Mouse (Mus musculus): Measurements from ENCODE around the gene Spg7. TPM values are rescaled to one million over a fixed set of nuclear protein-coding genes. Genes with fewer than 3 reads are reported as not detected.
A peak's percentile ranks its signal among the peaks of the same experiment; 100 is the strongest.

Spg7 gene
- polyA plus RNA-seq, 1 experiment from 2014 or later: 52.5 TPM

GRCm38 (mm10) chr8:123138741-123139140 lies 76.0 kb downstream of the Spg7 start:
- H3K4me3 ChIP-seq (replicated peaks): no peak overlapping the region
- 44% methylated on average over 4 of the region's 4 CpGs for WGBS
- H3K36me3 ChIP-seq: no peaks in the 10 kb centered on the region
- no peak overlapping the region for H3K27ac ChIP-seq
- no peak overlapping the region for H3K9ac ChIP-seq
- peaks cover 39% of the 10 kb centered on the region for H3K4me1 ChIP-seq
- no peaks in the 10 kb centered on the region for H3K9me3 ChIP-seq (replicated peaks)
- no peaks in the 10 kb centered on the region for H3K27me3 ChIP-seq
- ATAC-seq (replicated peaks; ENCODE audit: low FRiP score): no peak
- H3K4me2 ChIP-seq: no peak overlapping the region

DNA sequence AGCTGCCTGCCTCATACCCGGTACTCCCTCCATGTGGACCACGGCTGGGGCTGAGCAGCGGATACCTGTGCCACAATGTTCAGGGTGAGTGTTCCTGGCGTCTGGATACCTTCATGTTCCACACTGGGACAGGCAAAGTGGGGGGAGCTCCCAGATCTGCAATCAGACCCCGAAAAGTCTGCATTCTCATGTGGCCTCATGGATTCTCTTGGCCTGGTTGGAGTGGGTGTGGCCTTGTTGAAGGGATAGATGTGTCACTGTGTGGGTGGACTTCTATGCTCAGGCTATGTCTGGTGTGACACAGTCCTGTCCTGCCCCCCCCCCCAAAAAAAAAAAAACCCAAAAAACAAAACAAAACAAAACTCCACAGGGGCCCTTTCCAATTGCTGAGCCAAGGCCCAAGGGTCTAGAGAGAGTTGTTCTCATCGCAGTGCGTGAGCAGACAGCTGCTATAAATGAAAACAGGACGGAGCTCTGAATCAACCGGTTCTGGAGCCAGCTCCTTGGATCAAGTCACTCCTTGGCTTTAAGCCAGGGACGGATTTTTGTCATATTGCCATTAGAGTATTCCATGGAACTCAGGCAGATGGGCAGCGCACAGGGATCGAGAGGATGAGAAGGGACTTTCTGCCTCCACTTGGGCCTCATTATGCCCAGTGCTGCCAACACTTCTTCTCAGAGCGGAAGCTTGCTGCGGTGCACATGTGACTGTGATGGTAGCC lies 79.2 kb downstream of the Spg7 start:
- ATAC-seq (replicated peaks; ENCODE audit: low FRiP score): no peak
- Histone ChIP-seq H3K36me3 (no peaks in the 10 kb centered on the region), H3K9ac (no peak overlapping the region), H3K27me3 (no peaks in the 10 kb centered on the region), H3K4me2 (no peak overlapping the region), H3K4me1 (peaks cover 25% of the 10 kb centered on the region), H3K27ac (peak overlapping the region; percentile 66), H3K4me3 (replicated peaks) (no peak overlapping the region), H3K9me3 (replicated peaks) (no peaks in the 10 kb centered on the region)
- 73% methylated on average over 14 of the region's 14 CpGs for WGBS

GRCm38 (mm10) chr8:123145279-123145678 lies 82.5 kb downstream of the Spg7 start:
- no peaks in the 10 kb centered on the region for H3K9me3 ChIP-seq (replicated peaks)
- no peaks in the 10 kb centered on the region for H3K36me3 ChIP-seq
- 60% methylated on average over 6 of the region's 6 CpGs for WGBS
- peaks cover 8% of the 10 kb centered on the region; the same call in 1 of the 2 replicates for H3K4me1 ChIP-seq
- ATAC-seq (replicated peaks; ENCODE audit: low FRiP score): no peak
- no peaks in the 10 kb centered on the region for H3K27me3 ChIP-seq
- H3K27ac ChIP-seq: no peak overlapping the region
- H3K4me3 ChIP-seq (replicated peaks): no peak overlapping the region
- H3K9ac ChIP-seq: no peak overlapping the region
- H3K4me2 ChIP-seq: no peak overlapping the region

DNA sequence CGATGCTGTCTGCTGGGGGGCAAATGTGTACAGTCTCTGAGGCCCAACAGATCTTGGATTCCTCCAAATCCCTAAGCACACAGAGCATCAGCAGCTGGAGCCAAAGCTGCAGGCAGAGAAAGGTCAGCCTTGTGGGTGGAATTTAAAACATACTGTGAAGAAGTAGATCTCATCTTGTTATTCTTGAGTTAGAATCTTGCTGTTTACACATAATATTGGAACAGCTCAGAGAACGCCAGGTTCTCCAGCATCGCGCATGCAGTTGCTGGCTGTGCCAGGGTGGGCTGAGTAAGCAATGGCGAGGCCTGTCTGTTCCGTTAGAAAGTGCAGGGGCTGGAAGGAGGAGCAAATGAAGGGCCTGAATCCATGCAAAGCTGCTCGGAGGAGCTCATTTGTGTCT lies 83.6 kb downstream of the Spg7 start:
- Histone ChIP-seq H3K9ac (no peak overlapping the region), H3K27ac (peak overlapping the region; percentile 74), H3K27me3 (no peaks in the 10 kb centered on the region), H3K9me3 (replicated peaks) (no peaks in the 10 kb centered on the region), H3K4me2 (no peak overlapping the region), H3K4me1 (peaks cover 17% of the 10 kb centered on the region; the same call in 1 of the 2 replicates), H3K4me3 (replicated peaks) (no peak overlapping the region), H3K36me3 (no peaks in the 10 kb centered on the region)
- ATAC-seq (replicated peaks; ENCODE audit: low FRiP score): no peak
- 73% methylated on average over 7 of the region's 7 CpGs for WGBS

Small RNA genes lying within 50 kb of the gene (microRNA-seq; reads per million reads assigned to microRNA genes)
- 0.59 reads per million for gene Mir7079
- not detected for gene Mir7080

Other genes with a start within 250 kb of the Spg7 start
- gene Cdh15, start 215.0 kb upstream of the Spg7 start, polyA plus RNA-seq (2015; fragmentation: Nextera tagmentation; extraction: Ambion mirVana): 2.3 and 3.2 TPM in 2 replicates
- gene Ankrd11, start 20.7 kb upstream of the Spg7 start, polyA plus RNA-seq (2015; fragmentation: Nextera tagmentation; extraction: Ambion mirVana): 33.5 and 38.0 TPM in 2 replicates
- 1,386 and 1,404 TPM in 2 replicates for gene Rpl13, start 39.4 kb downstream of the Spg7 start, polyA plus RNA-seq (2015; fragmentation: Nextera tagmentation; extraction: Ambion mirVana)
- gene Cpne7, start 54.4 kb downstream of the Spg7 start, polyA plus RNA-seq (2015; fragmentation: Nextera tagmentation; extraction: Ambion mirVana): 0.63 and 1.0 TPM in 2 replicates
- gene Sult5a1, start 95.4 kb downstream of the Spg7 start, polyA plus RNA-seq (2015; fragmentation: Nextera tagmentation; extraction: Ambion mirVana): 9.5 and 12.7 TPM in 2 replicates
- 4.4 and 5.5 TPM in 2 replicates for gene Dpep1, start 123.3 kb downstream of the Spg7 start, polyA plus RNA-seq (2015; fragmentation: Nextera tagmentation; extraction: Ambion mirVana)
- gene Chmp1a, start 149.8 kb downstream of the Spg7 start, polyA plus RNA-seq (2015; fragmentation: Nextera tagmentation; extraction: Ambion mirVana): 118 and 126 TPM in 2 replicates
- 4.2 and 5.5 TPM in 2 replicates for gene Spata33, start 149.9 kb downstream of the Spg7 start, polyA plus RNA-seq (2015; fragmentation: Nextera tagmentation; extraction: Ambion mirVana)
- gene Cdk10, start 161.9 kb downstream of the Spg7 start, polyA plus RNA-seq (2015; fragmentation: Nextera tagmentation; extraction: Ambion mirVana): 33.7 and 34.7 TPM in 2 replicates
- gene Spata2l, start 173.3 kb downstream of the Spg7 start, polyA plus RNA-seq (2015; fragmentation: Nextera tagmentation; extraction: Ambion mirVana): 5.3 and 5.7 TPM in 2 replicates
- gene Zfp276, start 191.3 kb downstream of the Spg7 start, polyA plus RNA-seq (2015; fragmentation: Nextera tagmentation; extraction: Ambion mirVana): 21.2 and 22.7 TPM in 2 replicates
- 22.2 and 25.0 TPM in 2 replicates for gene Vps9d1, start 191.4 kb downstream of the Spg7 start, polyA plus RNA-seq (2015; fragmentation: Nextera tagmentation; extraction: Ambion mirVana)

All from kidney, embryonic 15.5 days (tissue).